Mouse (Mus musculus): ENCODE measurements at regions not wholly inside any gene's neighbourhood (a gene's known extent, or its start where the extent isn't known, plus 50 kb on each side); places are given as distances from the start of the nearest gene placed in this dataset.

- H3K4me2 ChIP-seq, result no peak overlapping the region
- H3K27me3 ChIP-seq, result no peaks in the 10 kb centered on the region
- H3K4me3 ChIP-seq (replicated peaks), result no peak overlapping the region
- ATAC-seq (ENCODE audit: low FRiP score), result no peak
- H3K27ac ChIP-seq, result no peak overlapping the region
- no peaks in the 10 kb centered on the region for H3K4me1 ChIP-seq
- 86% methylated on average over 2 of the region's 2 CpGs for WGBS
- H3K9me3 ChIP-seq, result no peaks in the 10 kb centered on the region
- H3K36me3 ChIP-seq (replicated peaks), result no peaks in the 10 kb centered on the region
- H3K9ac ChIP-seq, result no peak overlapping the region
Observed at GRCm38 (mm10) chr8:60220946-60221345, 282.1 kb downstream of the Gm10283 start.

- ATAC-seq (ENCODE audit: low FRiP score), result no peak
- Histone ChIP-seq H3K36me3 (replicated peaks) (no peaks in the 10 kb centered on the region), H3K9me3 (no peaks in the 10 kb centered on the region), H3K4me3 (replicated peaks) (no peak overlapping the region), H3K27me3 (no peaks in the 10 kb centered on the region), H3K4me2 (no peak overlapping the region), H3K27ac (no peak overlapping the region), H3K4me1 (no peaks in the 10 kb centered on the region), H3K9ac (no peak overlapping the region)
Observed at GRCm38 (mm10) chr8:60195641-60196040, 307.4 kb downstream of the Gm10283 start.

GRCm38 (mm10) chr8:60167716-60168272 is 335.2 kb downstream of the Gm10283 start:
- Histone ChIP-seq H3K36me3 (replicated peaks) (no peaks in the 10 kb centered on the region), H3K27ac (no peak overlapping the region), H3K9me3 (no peaks in the 10 kb centered on the region), H3K4me1 (peaks cover 7% of the 10 kb centered on the region; the same call in 1 of the 2 replicates), H3K27me3 (no peaks in the 10 kb centered on the region), H3K4me3 (replicated peaks) (no peak overlapping the region), H3K9ac (no peak overlapping the region), H3K4me2 (no peak overlapping the region)
- ATAC-seq (ENCODE audit: low FRiP score), result no peak; the same call in 1 of the 2 replicates
- WGBS, result 31% methylated on average over 5 of the region's 5 CpGs

All from forebrain, embryonic 12.5 days (tissue).